Mouse (Mus musculus): ENCODE data around the gene Slc35f4. TPM values are rescaled to one million over a fixed set of nuclear protein-coding genes. Genes with fewer than 3 reads are reported as not detected.

The Slc35f4 gene
- polyA plus RNA-seq, 1 experiment from 2014 or later: 0.13 TPM

- Histone ChIP-seq H3K4me3 (ENCODE audit: low read depth, low read length) (no peak overlapping the region), H3K27me3 (replicated peaks; ENCODE audit: control insufficient read depth, insufficient read depth, low read length) (no peaks in the 10 kb centered on the region), H3K9ac (ENCODE audit: low read depth, low read length) (no peak overlapping the region), H3K4me2 (replicated peaks; ENCODE audit: low read depth) (no peak overlapping the region), H3K36me3 (ENCODE audit: control insufficient read depth, insufficient read depth) (no peaks in the 10 kb centered on the region), H3K9me3 (ENCODE audit: control insufficient read depth) (no peaks in the 10 kb centered on the region), H3K4me1 (replicated peaks; ENCODE audit: control insufficient read depth, insufficient read depth, low read length) (no peaks in the 10 kb centered on the region), H3K27ac (ENCODE audit: low read depth, low read length) (no peak overlapping the region)
- no peak for ATAC-seq
- TF ChIP-seq CTCF (IDR thresholded peaks at IDR 0.05; ENCODE audit: low read depth): no peak
- 45% methylated on average over 2 of the region's 2 CpGs for WGBS
Measured at GRCm38 (mm10) chr14:49275376-49275775, 250.5 kb downstream of the Slc35f4 start.

- no peaks in the 10 kb centered on the region for H3K27me3 ChIP-seq (replicated peaks; ENCODE audit: control insufficient read depth, insufficient read depth, low read length)
- H3K4me2 ChIP-seq (replicated peaks; ENCODE audit: low read depth): no peak overlapping the region
- no peaks in the 10 kb centered on the region for H3K36me3 ChIP-seq (ENCODE audit: control insufficient read depth, insufficient read depth)
- no peak overlapping the region for H3K4me3 ChIP-seq (ENCODE audit: low read depth, low read length)
- no peaks in the 10 kb centered on the region for H3K9me3 ChIP-seq (ENCODE audit: control insufficient read depth)
- 70% methylated on average over 5 of the region's 5 CpGs for WGBS
- TF ChIP-seq CTCF (IDR thresholded peaks at IDR 0.05; ENCODE audit: low read depth): no peak
- H3K4me1 ChIP-seq (replicated peaks; ENCODE audit: control insufficient read depth, insufficient read depth, low read length): no peaks in the 10 kb centered on the region
- H3K9ac ChIP-seq (ENCODE audit: low read depth, low read length): no peak overlapping the region
- ATAC-seq: no peak
- no peak overlapping the region for H3K27ac ChIP-seq (ENCODE audit: low read depth, low read length)
Measured at GRCm38 (mm10) chr14:49265286-49266002, 260.4 kb downstream of the Slc35f4 start.

Small RNAs within 50 kb of the gene (microRNA-seq; reads per million reads assigned to microRNA genes)
- not detected for gene Gm22949

All from intestine, postnatal 0 days (tissue).